Mouse (Mus musculus) CH12.LX (cell line): ENCODE results near the gene Mrpl18. TPM values are rescaled to one million over a fixed set of nuclear protein-coding genes. Genes with fewer than 3 reads are reported as not detected.

ENCODE experiments used
- DNase-seq: peaks from one replicate; pipeline ENCODE4 v3.0.0-alpha.2; 2013; ENCODE audit errors: extremely low read depth
- H3K27ac ChIP-seq: 2 replicates; pipeline ENCODE4 v1.5.1; 2012; ENCODE audit warnings: low read depth, mild to moderate bottlenecking, control low read depth, moderate library complexity; ENCODE audit not compliant: insufficient read depth
- H3K27me3 ChIP-seq: replicated peaks from 2 replicates; pipeline ENCODE3; 2012; ENCODE audit warnings: inconsistent platforms
- H3K36me3 ChIP-seq, 2 experiments: replicated peaks in 1 of 2; 2 replicates each; pipeline versions ENCODE3 to v1.6.1; 2012; ENCODE audit warnings: inconsistent platforms in 1 of 2, low read length in 1 of 2, mild to moderate bottlenecking in 1 of 2, mixed read lengths in 1 of 2, moderate library complexity in 1 of 2; ENCODE audit not compliant: control insufficient read depth in 1 of 2, insufficient read depth in 1 of 2
- H3K4me1 ChIP-seq, 2 experiments: 2 replicates each; pipeline ENCODE4 v1.6.1; 2012; ENCODE audit warnings: inconsistent platforms in 1 of 2, moderate library complexity in 1 of 2; ENCODE audit not compliant: insufficient read depth in 2 of 2, control insufficient read depth in 1 of 2
- H3K4me2 ChIP-seq: 2 replicates; pipeline ENCODE4 v1.6.1; 2012; ENCODE audit warnings: low read depth, mild to moderate bottlenecking, control low read depth; ENCODE audit not compliant: poor library complexity, insufficient read depth, severe bottlenecking
- H3K4me3 ChIP-seq, 3 experiments: fragments of 150-350 bp in 1 of 3; sonication (generic) in 1 of 3; replicated peaks in 1 of 3; 2 replicates each; pipeline versions ENCODE3 to v1.5.1; 2011 to 2012; ENCODE audit warnings: low read depth in 2 of 3, low read length in 2 of 3, mild to moderate bottlenecking in 2 of 3, moderate library complexity in 2 of 3, control low read depth in 1 of 3, improper control_type of control experiment in 1 of 3, inconsistent platforms in 1 of 3, mixed read lengths in 1 of 3; ENCODE audit not compliant: poor library complexity in 1 of 3
- H3K79me2 ChIP-seq: replicated peaks from 2 replicates; pipeline ENCODE4 v1.6.1; 2012; ENCODE audit warnings: mild to moderate bottlenecking, moderate library complexity; ENCODE audit not compliant: control insufficient read depth, poor library complexity, insufficient read depth, severe bottlenecking; ENCODE audit errors: extremely low read depth
- H3K9ac ChIP-seq: 2 replicates; pipeline ENCODE4 v1.6.1; 2012; ENCODE audit warnings: low read depth, mild to moderate bottlenecking, control low read depth, moderate library complexity; ENCODE audit not compliant: insufficient read depth
- H3K9me3 ChIP-seq: replicated peaks from 2 replicates; pipeline ENCODE3; 2012; ENCODE audit warnings: low read length, inconsistent platforms, mixed read lengths
- BHLHE40 ChIP-seq: IDR thresholded peaks from 2 replicates; pipeline ENCODE4 v1.6.1; 2011; ENCODE audit warnings: mild to moderate bottlenecking, low read depth, low read length, improper control_type of control experiment
- CHD2 ChIP-seq: IDR thresholded peaks from 2 replicates; pipeline ENCODE4 v1.6.1; 2011; ENCODE audit warnings: low read length, improper control_type of control experiment
- CTCF ChIP-seq, 2 experiments: IDR thresholded peaks in 1 of 2; conservative IDR thresholded peaks in 1 of 2; 2 replicates each; pipeline ENCODE4 v1.5.1; 2011 to 2012; ENCODE audit warnings: low read depth in 2 of 2, low read length in 2 of 2, improper control_type of control experiment in 1 of 2, inconsistent platforms in 1 of 2, mild to moderate bottlenecking in 1 of 2, moderate library complexity in 1 of 2
- E2F4 ChIP-seq: IDR thresholded peaks from 2 replicates; pipeline ENCODE4 v1.6.1; 2011; ENCODE audit warnings: low read depth, low read length, improper control_type of control experiment; ENCODE audit not compliant: insufficient replicate concordance
- ELF1 ChIP-seq: IDR thresholded peaks from 2 replicates; pipeline ENCODE4 v1.6.1; 2014; ENCODE audit warnings: low read depth, mild to moderate bottlenecking, inconsistent platforms, low read length, improper control_type of control experiment
- EP300 ChIP-seq: IDR thresholded peaks from 2 replicates; pipeline ENCODE4 v1.6.1; 2011; ENCODE audit warnings: low read length, improper control_type of control experiment
- GABPA ChIP-seq: IDR thresholded peaks from 2 replicates; pipeline ENCODE4 v1.6.1; 2012; ENCODE audit warnings: low read depth, low read length, improper control_type of control experiment, inconsistent platforms; ENCODE audit not compliant: insufficient replicate concordance
- HCFC1 ChIP-seq: IDR thresholded peaks from 2 replicates; pipeline ENCODE4 v1.6.1; 2012; ENCODE audit warnings: low read depth, mild to moderate bottlenecking, inconsistent platforms, low read length, improper control_type of control experiment
- JUN ChIP-seq: IDR thresholded peaks from 2 replicates; pipeline ENCODE4 v1.6.1; 2011; ENCODE audit warnings: low read depth, mild to moderate bottlenecking, low read length, improper control_type of control experiment, moderate library complexity; ENCODE audit not compliant: insufficient read depth
- JUND ChIP-seq: conservative IDR thresholded peaks from 2 replicates; pipeline ENCODE4 v1.6.1; 2011; ENCODE audit warnings: low read depth, low read length, improper control_type of control experiment
- KAT2A ChIP-seq: IDR thresholded peaks from 2 replicates; pipeline ENCODE4 v1.6.1; 2012; ENCODE audit warnings: low read length, improper control_type of control experiment, inconsistent platforms; ENCODE audit not compliant: insufficient replicate concordance
- MAFK ChIP-seq: IDR thresholded peaks from 2 replicates; pipeline ENCODE4 v1.6.1; 2011; ENCODE audit warnings: low read length, improper control_type of control experiment; ENCODE audit not compliant: insufficient replicate concordance
- MAX ChIP-seq: IDR thresholded peaks from 2 replicates; pipeline ENCODE4 v1.6.1; 2011; ENCODE audit warnings: low read length, improper control_type of control experiment
- MAZ ChIP-seq: IDR thresholded peaks from 2 replicates; pipeline ENCODE4 v1.6.1; 2012; ENCODE audit warnings: low read depth, mild to moderate bottlenecking, inconsistent platforms, low read length, improper control_type of control experiment, moderate library complexity
- MEF2A ChIP-seq: IDR thresholded peaks from 2 replicates; pipeline ENCODE4 v1.6.1; 2014; ENCODE audit warnings: low read depth, mild to moderate bottlenecking, inconsistent platforms, low read length, improper control_type of control experiment, borderline replicate concordance
- MYC ChIP-seq: IDR thresholded peaks from 2 replicates; pipeline ENCODE4 v1.6.1; 2011; ENCODE audit warnings: low read depth, mild to moderate bottlenecking, improper control_type of control experiment, low read length
- NELFE ChIP-seq: IDR thresholded peaks from 2 replicates; pipeline ENCODE4 v1.6.1; 2011; ENCODE audit warnings: low read depth, low read length, improper control_type of control experiment
- NRF1 ChIP-seq: IDR thresholded peaks from 2 replicates; pipeline ENCODE4 v1.6.1; 2014; ENCODE audit warnings: low read depth, mild to moderate bottlenecking, inconsistent platforms, low read length, improper control_type of control experiment, moderate library complexity
- PAX5 ChIP-seq: IDR thresholded peaks from 2 replicates; pipeline ENCODE4 v1.6.1; 2012; ENCODE audit warnings: low read length, inconsistent platforms, mixed read lengths
- POLR2A ChIP-seq: IDR thresholded peaks from 2 replicates; pipeline ENCODE4 v1.6.1; 2011; ENCODE audit warnings: low read depth, mild to moderate bottlenecking, improper control_type of control experiment, low read length
- RAD21 ChIP-seq: IDR thresholded peaks from 2 replicates; pipeline ENCODE4 v1.6.1; 2011; ENCODE audit warnings: low read depth, mild to moderate bottlenecking, low read length, improper control_type of control experiment, moderate library complexity
- RCOR1 ChIP-seq: conservative IDR thresholded peaks from 2 replicates; pipeline ENCODE4 v1.6.1; 2012; ENCODE audit warnings: low read depth, mild to moderate bottlenecking, inconsistent platforms, low read length, improper control_type of control experiment
- SMC3 ChIP-seq: IDR thresholded peaks from 2 replicates; pipeline ENCODE4 v1.6.1; 2011; ENCODE audit warnings: low read depth, low read length, improper control_type of control experiment
- TCF12 ChIP-seq: IDR thresholded peaks from 2 replicates; pipeline ENCODE4 v1.6.1; 2014; ENCODE audit warnings: low read depth, mild to moderate bottlenecking, inconsistent platforms, low read length, improper control_type of control experiment
- USF2 ChIP-seq: conservative IDR thresholded peaks from 2 replicates; pipeline ENCODE4 v1.6.1; 2011; ENCODE audit warnings: low read depth, low read length, improper control_type of control experiment
- ZC3H11A ChIP-seq: IDR thresholded peaks from 2 replicates; pipeline ENCODE4 v1.6.1; 2012; ENCODE audit warnings: low read depth, mild to moderate bottlenecking, inconsistent platforms, low read length, improper control_type of control experiment
- ZKSCAN1 ChIP-seq: IDR thresholded peaks from 2 replicates; pipeline ENCODE4 v1.6.1; 2012; ENCODE audit warnings: low read depth, inconsistent platforms, low read length, improper control_type of control experiment, borderline replicate concordance
- ZMIZ1 ChIP-seq: IDR thresholded peaks from 2 replicates; pipeline ENCODE4 v1.6.1; 2012; ENCODE audit warnings: low read depth, mild to moderate bottlenecking, inconsistent platforms, low read length, improper control_type of control experiment
- ZNF384 ChIP-seq: IDR thresholded peaks from 2 replicates; pipeline ENCODE4 v1.6.1; 2012; ENCODE audit warnings: low read depth, low read length, improper control_type of control experiment, inconsistent platforms
- dilution Hi-C: fragments of 300-500 bp; cut with MboI; formaldehyde crosslinking; loops from 2 replicates; pipeline ENCODE4 v1.14.3; 2020; ENCODE audit warnings: low sequenced_read_pairs; ENCODE audit not compliant: extremely low pct_unique_long_range_greater_than_20kb, extremely low pct_ligation_motif_present
- in situ Hi-C: fragments of 300-500 bp; cut with MboI; formaldehyde crosslinking; loops from 3 replicates; pipeline ENCODE4 v1.14.3; 2019; ENCODE audit warnings: low sequenced_read_pairs, low pct_ligation_motif_present, low pct_unique_long_range_greater_than_20kb, mixed read lengths
- polyA plus RNA-seq: library from polyadenylated mRNA; unstranded; fragments of >175 nt; gene quantifications from 2 replicates; pipeline ENCODE4 v1.2.1, GENCODE M21; 2012; ENCODE audit warnings: low read depth; ENCODE audit not compliant: insufficient read length
- total RNA-seq, 2 experiments: library from RNA; depleted of rRNA; stranded (reverse); fragments of 300-350 nt in 1 of 2; fragments of >200 nt in 1 of 2; gene quantifications; 2 replicates each; pipeline ENCODE4 v1.2.3; 2012 to 2014

Mrpl18 gene
- total and polyA plus RNA-seq, 3 experiments: 132 to 197 (median 150) TPM

DNA sequence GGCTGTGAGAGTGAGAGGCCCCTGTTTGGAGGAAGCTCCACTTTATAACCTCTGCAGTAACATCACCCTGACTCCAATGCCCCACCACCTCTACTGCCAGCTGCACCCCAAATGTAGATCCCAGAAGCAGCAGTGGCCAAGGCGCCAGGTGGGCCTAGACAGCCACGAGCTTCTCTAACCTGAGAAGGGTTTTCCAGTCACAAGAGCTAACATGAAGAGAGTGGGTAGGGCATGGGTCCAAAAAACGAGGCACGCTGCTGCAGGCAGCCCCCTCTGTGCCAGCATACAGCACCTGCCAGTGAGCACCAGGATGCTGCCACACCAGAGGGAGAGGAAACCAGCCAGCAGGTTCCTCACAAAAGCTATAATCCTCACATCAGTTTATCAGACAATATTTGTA is 25.1 kb downstream of the Mrpl18 start:
- in situ Hi-C loops (no loop called here), dilution Hi-C loops (no loop called here)
- Histone ChIP-seq H3K36me3 (peaks cover 20 to 77% of the 10 kb centered on the region in 2 experiments), H3K27me3 (no peaks in the 10 kb centered on the region), H3K9ac (no peak overlapping the region), H3K4me1 (peaks cover 0 to 15% of the 10 kb centered on the region in 2 experiments; a peak in 2 of 4 replicates), H3K9me3 (no peaks in the 10 kb centered on the region), H3K4me3 (no peak overlapping the region), H3K4me2 (no peak overlapping the region), H3K27ac (no peak overlapping the region), H3K79me2 (no peaks in the 10 kb centered on the region)
- no peak for TF ChIP-seq ZKSCAN1
- no peak for TF ChIP-seq MYC
- no peak for TF ChIP-seq EP300
- no peak for TF ChIP-seq ZC3H11A
- TF ChIP-seq MAFK: no peak
- TF ChIP-seq ZMIZ1: no peak
- no peak for TF ChIP-seq RCOR1
- no peak for TF ChIP-seq JUND
- no peak for TF ChIP-seq SMC3
- no peak for TF ChIP-seq HCFC1
- TF ChIP-seq PAX5: no peak
- no peak for TF ChIP-seq CTCF (conservative IDR thresholded peaks at IDR 0.05 in 1 of 2, IDR thresholded peaks at IDR 0.05 in 1 of 2; ENCODE audit: low read depth in 2 of 2, low read length in 2 of 2)
- no peak for TF ChIP-seq MAX
- TF ChIP-seq GABPA: no peak
- TF ChIP-seq ELF1: no peak
- no peak for TF ChIP-seq TCF12
- TF ChIP-seq ZNF384: no peak
- no peak for TF ChIP-seq MEF2A
- TF ChIP-seq POLR2A: no peak
- DNase-seq: no peak

DNA sequence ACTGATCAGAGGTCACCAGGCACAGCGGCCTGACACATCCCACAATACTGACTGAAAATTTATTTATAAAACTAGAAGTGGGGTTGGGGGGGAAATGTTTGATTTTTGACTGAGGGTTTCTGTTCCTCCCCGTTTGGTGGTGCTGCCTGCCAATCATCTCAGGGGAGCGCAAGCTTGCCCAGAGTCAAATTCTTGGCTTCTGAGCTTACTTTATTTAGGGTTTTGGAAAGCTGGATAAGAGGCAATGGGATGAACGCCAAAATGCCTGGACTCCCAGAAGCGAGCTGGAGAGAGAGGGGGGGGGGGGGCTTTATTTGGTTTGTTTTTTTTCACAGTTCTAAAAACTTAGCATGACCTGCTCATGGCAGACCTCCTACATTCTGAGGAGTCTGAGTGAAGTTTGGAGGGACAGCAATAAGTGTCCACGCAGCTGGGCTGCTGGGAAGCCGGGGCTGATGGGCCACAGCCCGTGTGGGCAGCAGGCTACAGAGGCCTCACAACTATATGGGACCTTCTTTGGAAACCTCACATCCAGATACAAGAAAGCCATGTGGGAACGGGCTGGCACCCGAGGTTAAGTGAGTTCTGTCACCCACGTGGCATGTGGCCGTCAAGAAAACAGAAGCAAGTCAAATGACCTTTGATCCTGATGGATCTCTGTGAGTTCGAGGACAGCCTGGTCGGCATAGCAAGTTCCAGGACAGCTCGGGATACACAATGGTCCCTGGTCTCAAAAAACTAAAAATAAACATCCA is 28.9 kb downstream of the Mrpl18 start:
- Histone ChIP-seq H3K4me1 (peaks cover 0 to 20% of the 10 kb centered on the region in 2 experiments; a peak in 2 of 4 replicates), H3K9ac (no peak overlapping the region), H3K4me3 (peak overlapping the region in 1 of 3 experiments; percentile 12), H3K27me3 (no peaks in the 10 kb centered on the region), H3K9me3 (no peaks in the 10 kb centered on the region), H3K4me2 (no peak overlapping the region), H3K27ac (no peak overlapping the region), H3K36me3 (peaks cover 16 to 47% of the 10 kb centered on the region in 2 experiments), H3K79me2 (no peaks in the 10 kb centered on the region)
- TF ChIP-seq E2F4 (no peak), CHD2 (no peak), NELFE (no peak), ZMIZ1 (no peak), NRF1 (no peak), MAX (no peak), EP300 (no peak), KAT2A (no peak), MAZ (no peak), USF2 (no peak), ZC3H11A (no peak), ZNF384 (no peak), JUN (no peak), GABPA (no peak), CTCF (conservative IDR thresholded peaks at IDR 0.05 in 1 of 2, IDR thresholded peaks at IDR 0.05 in 1 of 2; ENCODE audit: low read depth in 2 of 2, low read length in 2 of 2) (no peak), ZKSCAN1 (no peak), RAD21 (no peak), HCFC1 (no peak), BHLHE40 (no peak)
- dilution Hi-C loops: no loop called here
- in situ Hi-C loops: loop anchor here (10.0 kb wide), 1 partner anchor 118 kb away; the partner anchor contains the start of gene Sod2
- DNase-seq: no peak
